Mouse (Mus musculus) spleen, adult 2 months (tissue): ENCODE measurements at regions not wholly inside any gene's neighbourhood (a gene's known extent, or its start where the extent isn't known, plus 50 kb on each side); places are given as distances from the start of the nearest gene placed in this dataset.

Experiments used
- DNase-seq, 2 experiments: peaks; one replicate each; pipeline versions ENCODE4 v3.0.0 to v3.0.0-alpha.2; 2012 to 2021; ENCODE audit warnings: low spot score in 2 of 2, low read depth in 1 of 2
- H3K27ac ChIP-seq: fragments of 200-500 bp; 2 replicates; pipeline ENCODE4 v1.5.1; 2012; ENCODE audit warnings: low read length, inconsistent platforms; ENCODE audit not compliant: insufficient read depth
- H3K27me3 ChIP-seq: fragments of 200-500 bp; 2 replicates; pipeline ENCODE4 v1.6.1; 2012; ENCODE audit warnings: mild to moderate bottlenecking, moderate library complexity, low read length, inconsistent platforms; ENCODE audit not compliant: control insufficient read depth, insufficient read depth
- H3K36me3 ChIP-seq: fragments of 200-500 bp; 2 replicates; pipeline ENCODE4 v1.6.1; 2012; ENCODE audit warnings: mild to moderate bottlenecking, low read length, inconsistent platforms; ENCODE audit not compliant: control insufficient read depth, insufficient read depth
- H3K4me1 ChIP-seq: fragments of 200-500 bp; 2 replicates; pipeline ENCODE4 v1.6.1; 2011; ENCODE audit warnings: inconsistent platforms; ENCODE audit not compliant: control insufficient read depth, insufficient read depth, insufficient read length
- H3K4me3 ChIP-seq: fragments of 200-500 bp; 2 replicates; pipeline ENCODE4 v1.5.1; 2011; ENCODE audit warnings: mild to moderate bottlenecking, inconsistent platforms; ENCODE audit not compliant: insufficient read depth, insufficient read length; ENCODE audit errors: extremely low read depth
- CTCF ChIP-seq: fragments of 200-500 bp; IDR thresholded peaks from 2 replicates; pipeline ENCODE4 v1.5.1; 2011; ENCODE audit warnings: mild to moderate bottlenecking, inconsistent platforms; ENCODE audit not compliant: insufficient read depth, insufficient read length, insufficient replicate concordance; ENCODE audit errors: extremely low read depth
- POLR2A ChIP-seq: fragments of 200-500 bp; IDR thresholded peaks from 2 replicates; pipeline ENCODE4 v1.6.1; 2011; ENCODE audit warnings: low read depth, low read length, inconsistent platforms
- WGBS: fragments of 180-500 bp; shearing (Covaris S2); methylation state at CpG from one replicate; pipeline ENCODE4 v1.1.7; 2018; 5-methylcytosine and 5-hydroxymethylcytosine counted together

DNA sequence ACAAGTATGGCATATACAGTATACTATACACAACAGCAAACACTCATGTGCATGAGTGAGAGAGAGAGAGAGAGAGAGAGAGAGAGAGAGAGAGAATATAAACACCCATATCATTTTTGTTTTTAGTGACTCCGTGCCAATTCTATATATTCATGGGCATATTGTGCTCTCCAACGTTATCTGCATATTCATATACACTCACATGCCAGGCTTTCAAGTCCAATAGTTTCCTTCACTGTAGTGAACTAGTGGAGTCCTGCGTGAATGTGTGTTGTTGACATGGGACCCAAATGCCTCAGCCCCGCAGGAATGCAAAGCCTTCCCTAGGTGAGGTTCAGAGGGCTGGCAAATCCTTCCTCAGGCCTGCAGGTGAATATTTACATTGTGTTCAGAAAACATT, 53.4 kb upstream of the Nab1 start:
- Histone ChIP-seq H3K36me3 (no peaks in the 10 kb centered on the region), H3K27ac (no peak overlapping the region), H3K4me3 (no peak overlapping the region), H3K27me3 (no peaks in the 10 kb centered on the region), H3K4me1 (no peaks in the 10 kb centered on the region)
- TF ChIP-seq POLR2A (no peak), CTCF (no peak)
- 88% methylated on average over 4 of the region's 4 CpGs for WGBS
- no peak for DNase-seq

DNA sequence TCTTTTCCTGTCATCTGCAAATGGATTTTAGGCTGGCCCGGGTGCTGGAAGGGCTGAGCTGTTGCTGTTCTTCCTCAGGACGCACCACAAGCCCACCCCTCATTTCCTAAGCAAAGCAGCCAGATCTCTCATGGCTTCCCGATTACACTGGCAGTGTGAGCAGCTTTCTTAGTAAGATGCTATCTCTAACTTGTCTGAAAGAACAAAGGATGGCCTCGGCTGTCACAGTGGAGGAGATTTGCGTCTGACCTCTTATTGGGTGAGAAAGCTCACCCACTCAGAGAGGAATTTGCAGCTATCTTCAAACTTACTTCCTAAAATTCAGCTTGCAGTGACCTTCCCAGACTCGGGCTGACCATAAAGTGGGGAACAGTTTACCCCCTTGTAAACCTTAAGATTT, 64.7 kb upstream of the Nemp2 start:
- WGBS = 34% methylated on average over 6 of the region's 6 CpGs
- H3K4me1 ChIP-seq = no peaks in the 10 kb centered on the region

GRCm38 (mm10) chr1:52571674-52572073, 58.8 kb upstream of the Nemp2 start:
- Histone ChIP-seq H3K4me1 (no peaks in the 10 kb centered on the region), H3K27ac (no peak overlapping the region), H3K36me3 (no peaks in the 10 kb centered on the region), H3K4me3 (no peak overlapping the region), H3K27me3 (no peaks in the 10 kb centered on the region)
- WGBS = 93% methylated on average over 5 of the region's 5 CpGs
- DNase-seq = no peak
- TF ChIP-seq CTCF (no peak), POLR2A (no peak)

More for the DNA sequence above, 64.7 kb upstream of the Nemp2 start:
- no peak for DNase-seq
- H3K4me3 ChIP-seq = no peak overlapping the region
- TF ChIP-seq POLR2A (no peak), CTCF (no peak)
- H3K27me3 ChIP-seq = no peaks in the 10 kb centered on the region
- H3K36me3 ChIP-seq = no peaks in the 10 kb centered on the region
- no peak overlapping the region for H3K27ac ChIP-seq

DNA sequence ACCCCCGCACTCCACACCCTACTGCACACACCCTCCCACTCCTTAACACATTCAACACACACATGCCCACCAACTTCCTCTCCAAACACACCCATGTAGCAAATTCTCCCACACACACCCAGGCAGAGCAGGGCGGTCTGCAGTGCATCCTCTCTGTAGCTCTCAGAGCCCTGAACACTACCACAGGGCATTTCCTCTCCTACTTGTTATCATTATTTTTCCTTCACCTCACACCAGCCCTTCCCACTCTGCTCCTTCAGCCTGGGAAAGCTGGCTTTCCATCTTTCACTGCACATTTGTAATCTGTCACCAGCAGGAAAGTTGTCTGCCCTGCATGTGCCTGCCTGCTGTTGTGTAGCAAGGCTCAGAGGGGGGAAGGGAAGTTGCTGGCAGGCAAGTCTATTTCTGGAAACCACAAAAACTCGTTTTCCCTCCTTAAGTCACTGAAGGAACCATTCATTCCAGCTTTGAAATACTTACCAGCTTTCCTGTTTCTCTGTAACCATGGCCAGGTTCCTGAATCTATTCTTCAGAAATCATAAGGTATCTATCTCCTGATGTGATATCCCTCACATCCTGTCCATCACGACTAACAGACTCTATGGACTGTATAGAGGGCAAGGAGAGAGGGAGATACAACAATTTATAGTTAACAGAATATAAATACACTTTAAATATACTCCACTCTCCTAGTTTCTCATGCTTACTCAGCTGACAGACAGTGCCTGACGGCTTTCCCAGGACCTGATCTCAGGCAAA, 52.0 kb upstream of the Nemp2 start:
- 14% methylated on average over 5 of the region's 5 CpGs for WGBS
- peak overlapping the region; percentile 72 for H3K27ac ChIP-seq
- H3K4me1 ChIP-seq = peaks cover 15% of the 10 kb centered on the region
- no peaks in the 10 kb centered on the region for H3K27me3 ChIP-seq
- H3K4me3 ChIP-seq = no peak overlapping the region; the same call in 1 of the 2 replicates
- no peaks in the 10 kb centered on the region for H3K36me3 ChIP-seq
- TF ChIP-seq CTCF = no peak
- TF ChIP-seq POLR2A = no peak
- DNase-seq = peak in 1 of 2 experiments; percentile 67

GRCm38 (mm10) chr1:52580132-52580896, 50.2 kb upstream of the Nemp2 start:
- 75% methylated on average over 4 of the region's 4 CpGs for WGBS
- peaks cover 15% of the 10 kb centered on the region for H3K4me1 ChIP-seq
- H3K4me3 ChIP-seq = no peak overlapping the region
- H3K36me3 ChIP-seq = no peaks in the 10 kb centered on the region
- H3K27me3 ChIP-seq = no peaks in the 10 kb centered on the region
- no peak overlapping the region for H3K27ac ChIP-seq
- DNase-seq = no peak
- TF ChIP-seq CTCF (no peak), POLR2A (no peak)
